Mouse (Mus musculus) midbrain, embryonic 12.5 days (tissue): ENCODE measurements around the gene Furin. TPM values are rescaled to one million over a fixed set of nuclear protein-coding genes. Genes with fewer than 3 reads are reported as not detected.

Source experiments
- ATAC-seq: fragments of 200-750 bp; cut with Nextera tagmentation; 2 replicates; pipeline ENCODE4 v1.8.0; 2017; ENCODE audit warnings: low read depth, moderate TSS enrichment, moderate library complexity; ENCODE audit not compliant: low FRiP score
- H3K27ac ChIP-seq: fragments of 300-500 bp; sonication (generic); replicated peaks from 2 replicates; pipeline ENCODE4 v1.5.1; 2016; ENCODE audit warnings: mild to moderate bottlenecking
- H3K27me3 ChIP-seq: fragments of 300-500 bp; sonication (generic); 2 replicates; pipeline ENCODE4 v1.6.1; 2016; ENCODE audit warnings: mild to moderate bottlenecking
- H3K36me3 ChIP-seq: fragments of 300-500 bp; sonication (generic); 2 replicates; pipeline ENCODE4 v1.6.1; 2016
- H3K4me1 ChIP-seq: fragments of 300-500 bp; sonication (generic); 2 replicates; pipeline ENCODE4 v1.6.1; 2016
- H3K4me2 ChIP-seq: fragments of 300-500 bp; sonication (generic); replicated peaks from 2 replicates; pipeline ENCODE4 v1.6.1; 2016; ENCODE audit warnings: mild to moderate bottlenecking, moderate library complexity
- H3K4me3 ChIP-seq: fragments of 300-500 bp; sonication (generic); 2 replicates; pipeline ENCODE4 v1.5.1; 2016; ENCODE audit warnings: mild to moderate bottlenecking
- H3K9ac ChIP-seq: fragments of 300-500 bp; sonication (generic); replicated peaks from 2 replicates; pipeline ENCODE4 v1.6.1; 2016; ENCODE audit warnings: mild to moderate bottlenecking, moderate library complexity
- H3K9me3 ChIP-seq: fragments of 300-500 bp; sonication (generic); 2 replicates; pipeline ENCODE4 v1.6.1; 2016; ENCODE audit warnings: mild to moderate bottlenecking
- WGBS: fragments of 180-500 bp; shearing (Covaris S2); methylation state at CpG from one replicate; pipeline ENCODE4 v1.1.7; 2016; 5-methylcytosine and 5-hydroxymethylcytosine counted together
- polyA plus RNA-seq: library from polyadenylated mRNA; unstranded; fragments of >200 nt; fragmentation: Nextera tagmentation; extraction: Ambion mirVana; gene quantifications from 2 replicates; pipeline ENCODE4 v1.2.1, GENCODE M21; 2016

Gene Furin
- polyA plus RNA-seq: 4.0 and 5.6 TPM in 2 replicates

DNA sequence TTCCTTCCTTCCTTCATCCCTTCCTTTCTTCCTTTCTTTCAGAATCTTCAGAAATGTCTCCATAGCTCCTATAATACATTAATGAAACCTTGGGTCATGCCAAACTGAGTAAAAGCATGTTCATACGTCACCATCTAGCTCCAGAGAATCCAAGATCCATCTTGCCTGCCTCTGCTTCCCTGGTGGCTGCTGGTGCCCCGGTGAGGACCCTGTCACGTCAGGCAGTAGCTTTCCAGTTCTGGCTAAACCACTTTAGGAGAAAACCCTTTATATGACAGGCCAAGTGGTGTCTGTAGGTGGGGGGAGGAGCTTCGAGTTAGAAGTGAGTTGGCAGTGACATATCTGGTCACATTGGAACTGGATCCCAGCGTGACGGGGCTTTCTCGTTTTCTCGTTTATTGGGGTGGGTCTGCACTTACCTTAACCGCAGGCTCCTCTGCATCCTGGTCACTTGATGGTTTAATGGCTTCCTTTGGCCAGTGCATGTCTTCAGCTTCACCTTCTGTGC lies at the start of gene Furin:
TSS of gene Furin (minus strand) at position 249 of the 508 bp plus-strand sequence.
- Histone ChIP-seq H3K4me2 (no peak within 1 kb of the TSS), H3K27ac (no peak within 1 kb of the TSS), H3K9me3 (no peaks in the 10 kb centered on the region), H3K36me3 (no peaks in the 10 kb centered on the region), H3K4me1 (peaks cover 17% of the 10 kb centered on the region), H3K9ac (no peak within 1 kb of the TSS), H3K27me3 (peaks cover 25% of the 10 kb centered on the region), H3K4me3 (no peak within 1 kb of the TSS)
- WGBS: 82% methylated on average over 9 of the region's 9 CpGs
- no peak for ATAC-seq

DNA sequence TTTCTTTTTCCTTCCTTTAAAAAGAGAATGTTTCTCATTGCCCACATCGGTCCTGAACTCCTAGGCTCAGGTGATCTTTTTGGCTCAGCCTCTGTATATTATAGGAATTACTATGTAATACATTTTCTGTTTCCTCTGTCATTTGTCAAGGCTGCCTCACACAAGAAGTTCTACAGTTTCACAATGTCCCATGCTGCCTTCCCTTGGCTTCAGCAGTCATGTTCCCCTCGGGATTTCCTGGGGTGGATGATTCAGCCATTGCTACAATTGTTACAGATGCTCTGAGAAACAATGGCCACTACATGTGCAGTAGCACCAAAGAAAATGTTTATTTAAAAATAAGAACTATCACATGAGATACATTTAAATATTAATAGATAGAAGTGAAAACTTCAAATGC lies 49.5 kb upstream of the Furin start:
- H3K27ac ChIP-seq: no peak overlapping the region
- H3K4me2 ChIP-seq: no peak overlapping the region
- peaks cover 42% of the 10 kb centered on the region for H3K36me3 ChIP-seq
- no peaks in the 10 kb centered on the region for H3K27me3 ChIP-seq
- no peak overlapping the region for H3K4me3 ChIP-seq
- H3K9ac ChIP-seq: no peak overlapping the region
- WGBS: 93% methylated on average over 2 of the region's 2 CpGs
- no peak for ATAC-seq
- H3K4me1 ChIP-seq: no peaks in the 10 kb centered on the region
- H3K9me3 ChIP-seq: no peaks in the 10 kb centered on the region

DNA sequence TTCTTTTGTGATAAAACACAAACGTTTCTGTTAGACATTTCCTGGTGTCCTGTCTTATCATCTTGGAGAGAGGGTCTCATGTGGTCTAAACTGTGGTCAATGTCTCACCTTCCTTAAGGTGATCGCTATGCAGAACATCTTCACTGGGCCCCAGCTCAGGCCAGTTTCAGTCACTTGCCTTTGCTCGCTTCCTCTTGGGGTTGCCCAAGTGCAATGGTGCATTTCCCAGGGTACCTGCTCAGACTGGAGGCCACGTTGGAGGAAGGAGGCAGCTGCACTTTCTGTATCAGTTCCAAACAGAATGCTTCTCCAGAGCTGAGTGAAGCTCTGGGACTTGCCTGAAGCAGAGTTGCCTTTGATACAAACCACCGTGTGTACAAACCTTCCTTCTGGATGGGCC lies 48.8 kb upstream of the Furin start:
- H3K4me1 ChIP-seq: no peaks in the 10 kb centered on the region
- H3K9ac ChIP-seq: no peak overlapping the region
- H3K27ac ChIP-seq: no peak overlapping the region
- H3K27me3 ChIP-seq: no peaks in the 10 kb centered on the region
- no peak overlapping the region for H3K4me2 ChIP-seq
- peaks cover 37% of the 10 kb centered on the region for H3K36me3 ChIP-seq
- ATAC-seq: no peak
- WGBS: 88% methylated on average over 5 of the region's 5 CpGs
- no peaks in the 10 kb centered on the region for H3K9me3 ChIP-seq
- no peak overlapping the region for H3K4me3 ChIP-seq

DNA sequence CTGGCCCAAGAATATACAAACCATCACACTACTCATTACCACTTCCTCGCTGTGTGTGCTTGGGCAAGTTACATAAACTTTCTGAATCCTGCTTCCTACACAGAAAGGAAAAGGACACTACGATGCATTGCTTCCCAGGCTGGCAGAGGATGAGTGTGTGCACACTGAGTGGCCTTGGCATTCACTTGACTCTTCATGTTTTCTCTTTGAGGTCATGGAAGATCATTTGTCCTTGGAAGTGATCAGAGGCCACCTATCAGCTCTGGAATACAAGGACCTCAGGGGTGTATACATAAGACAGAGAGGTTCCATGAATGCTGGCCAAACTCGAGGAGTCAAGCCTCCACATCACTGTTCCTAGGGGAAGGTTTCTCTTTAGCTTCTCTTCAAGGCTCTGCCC lies 47.9 kb upstream of the Furin start:
- Histone ChIP-seq H3K27ac (no peak overlapping the region), H3K4me3 (no peak overlapping the region), H3K27me3 (no peaks in the 10 kb centered on the region), H3K4me1 (no peaks in the 10 kb centered on the region), H3K9me3 (no peaks in the 10 kb centered on the region), H3K9ac (no peak overlapping the region), H3K36me3 (peaks cover 37% of the 10 kb centered on the region), H3K4me2 (no peak overlapping the region)
- no peak for ATAC-seq
- WGBS: 89% methylated on average over 3 of the region's 3 CpGs

DNA sequence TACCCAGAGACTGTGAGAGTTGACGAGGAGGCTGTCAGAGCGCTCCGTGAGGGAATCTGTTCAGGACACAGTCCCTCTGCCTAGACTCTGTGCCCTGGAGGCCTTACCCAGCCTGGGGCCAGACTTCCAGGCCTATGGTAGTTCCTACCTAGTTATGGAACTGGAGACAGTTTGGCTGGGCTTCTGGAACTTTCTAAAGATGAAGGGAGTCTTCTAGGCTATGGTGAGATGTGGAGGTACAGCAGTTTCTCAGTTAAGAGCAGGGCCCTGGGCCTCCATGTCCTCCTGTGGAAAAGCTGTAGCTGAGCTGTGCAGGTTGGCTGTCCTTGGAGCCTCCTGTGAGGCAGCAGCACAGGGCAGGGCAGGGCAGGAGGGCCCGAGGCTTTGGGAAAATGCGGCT lies 47.0 kb upstream of the Furin start:
- H3K9me3 ChIP-seq: no peaks in the 10 kb centered on the region
- peaks cover 34% of the 10 kb centered on the region for H3K36me3 ChIP-seq
- ATAC-seq: no peak
- no peak overlapping the region for H3K27ac ChIP-seq
- 82% methylated on average over 5 of the region's 5 CpGs for WGBS
- no peak overlapping the region for H3K9ac ChIP-seq
- H3K4me3 ChIP-seq: no peak overlapping the region
- H3K4me1 ChIP-seq: no peaks in the 10 kb centered on the region
- H3K27me3 ChIP-seq: no peaks in the 10 kb centered on the region
- no peak overlapping the region for H3K4me2 ChIP-seq

DNA sequence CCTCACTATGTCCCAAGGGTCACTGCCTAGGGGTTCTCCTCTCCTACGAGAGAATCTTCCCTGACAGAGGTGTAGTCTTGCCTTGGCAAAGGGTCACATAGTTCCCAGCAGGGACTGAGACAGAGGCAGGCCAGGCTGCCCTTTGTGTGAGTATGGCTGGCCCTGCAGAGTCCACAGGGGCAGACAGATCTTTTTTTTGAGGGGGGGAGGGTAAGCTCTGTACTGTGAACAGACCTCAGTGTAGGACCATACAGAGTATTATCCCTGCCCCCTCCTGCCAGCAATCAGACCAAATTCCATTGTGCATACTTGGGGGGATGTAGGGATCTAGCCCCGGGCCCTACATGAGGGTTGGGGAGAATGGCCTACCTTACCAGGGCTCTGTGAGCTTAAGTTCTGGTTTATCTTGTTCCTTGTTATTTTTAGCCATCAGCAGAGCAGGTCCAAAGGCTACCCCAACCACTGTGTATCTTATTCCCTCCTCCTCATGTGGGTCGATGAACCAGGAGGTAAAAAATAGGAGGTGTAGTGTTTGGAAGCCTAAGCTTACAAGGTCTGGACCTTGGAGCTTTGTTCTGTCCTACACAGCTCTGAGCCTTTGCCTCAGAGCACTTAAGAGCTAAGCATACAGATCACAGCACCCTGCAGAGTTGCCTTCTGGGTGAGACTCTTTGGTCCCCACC lies 46.5 kb upstream of the Furin start:
- Histone ChIP-seq H3K27ac (no peak overlapping the region), H3K4me3 (no peak overlapping the region), H3K9me3 (no peaks in the 10 kb centered on the region), H3K36me3 (peaks cover 29% of the 10 kb centered on the region), H3K4me2 (no peak overlapping the region), H3K27me3 (no peaks in the 10 kb centered on the region), H3K9ac (no peak overlapping the region), H3K4me1 (no peaks in the 10 kb centered on the region)
- WGBS: 76% methylated on average over 3 of the region's 3 CpGs
- no peak for ATAC-seq

DNA sequence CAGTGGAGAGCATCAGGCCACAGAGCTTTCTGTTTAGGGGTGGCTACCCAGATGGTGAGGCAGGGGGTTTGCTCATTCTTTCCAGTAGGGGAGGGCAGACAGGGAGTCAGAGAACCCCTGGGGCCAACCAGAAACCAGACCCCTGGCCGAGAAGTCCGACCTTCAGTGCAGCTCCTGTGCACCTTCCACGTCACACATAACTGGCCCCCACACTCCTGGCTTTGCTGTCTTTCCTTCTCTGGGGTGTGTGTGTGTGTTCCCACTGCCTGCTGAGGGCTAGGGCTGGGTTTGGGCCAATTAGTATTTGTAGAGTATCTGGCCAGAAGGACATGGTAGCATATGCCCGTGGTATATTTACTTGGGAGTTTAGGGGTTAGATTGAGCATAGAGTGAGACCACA lies 45.1 kb upstream of the Furin start:
- no peak overlapping the region for H3K4me3 ChIP-seq
- no peak for ATAC-seq
- no peak overlapping the region for H3K4me2 ChIP-seq
- 82% methylated on average over 4 of the region's 4 CpGs for WGBS
- no peaks in the 10 kb centered on the region for H3K27me3 ChIP-seq
- H3K9ac ChIP-seq: no peak overlapping the region
- H3K36me3 ChIP-seq: peaks cover 22% of the 10 kb centered on the region
- no peaks in the 10 kb centered on the region for H3K4me1 ChIP-seq
- no peaks in the 10 kb centered on the region for H3K9me3 ChIP-seq
- no peak overlapping the region for H3K27ac ChIP-seq

DNA sequence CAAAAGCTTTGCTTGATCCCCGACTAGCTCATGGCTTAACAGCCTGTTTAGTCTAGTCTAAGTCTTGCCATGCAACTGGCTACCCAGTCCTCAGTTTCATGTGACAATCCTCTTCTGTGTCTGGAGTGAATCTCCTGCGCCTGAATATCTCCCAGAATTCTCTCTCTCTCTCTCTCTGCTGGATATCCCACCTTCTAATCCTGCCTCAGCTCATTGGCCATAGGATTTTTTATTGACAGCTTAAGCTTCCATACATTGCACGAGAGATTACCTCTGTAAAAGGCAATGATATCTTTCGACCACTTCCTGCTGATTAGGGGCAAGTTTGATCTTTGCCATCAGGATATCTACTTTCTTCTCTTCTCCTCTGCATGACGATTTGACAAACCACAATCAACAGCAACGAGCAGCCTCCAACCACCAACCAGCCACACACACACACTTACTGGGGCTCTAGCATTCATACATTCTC lies 44.4 kb upstream of the Furin start:
- H3K4me3 ChIP-seq: no peak overlapping the region
- ATAC-seq: no peak

DNA sequence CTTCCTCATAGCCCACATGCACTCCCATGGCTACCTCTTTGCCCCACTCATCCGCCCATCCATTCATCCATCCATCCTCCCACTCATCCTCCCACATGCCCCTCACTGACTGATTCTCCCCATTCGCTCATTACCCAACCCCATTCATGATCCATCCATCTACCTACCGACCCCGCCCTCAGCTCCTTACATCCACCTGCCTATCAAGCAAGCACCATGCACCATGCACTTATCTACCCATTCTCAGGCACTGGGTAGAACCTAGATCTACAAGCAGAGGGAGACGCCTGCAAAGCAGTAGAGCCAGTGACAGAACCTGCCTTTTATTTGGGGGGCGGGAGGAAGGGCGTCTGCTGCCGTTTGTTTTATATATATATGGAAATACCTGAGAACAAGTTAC lies 42.1 kb upstream of the Furin start:
- H3K4me1 ChIP-seq: no peaks in the 10 kb centered on the region
- H3K4me2 ChIP-seq: no peak overlapping the region
- H3K36me3 ChIP-seq: peaks cover 4% of the 10 kb centered on the region; the same call in 1 of the 2 replicates
- H3K27ac ChIP-seq: no peak overlapping the region
- peaks cover 3% of the 10 kb centered on the region; the same call in 1 of the 2 replicates for H3K27me3 ChIP-seq
- H3K9me3 ChIP-seq: no peaks in the 10 kb centered on the region
- H3K4me3 ChIP-seq: no peak overlapping the region
- ATAC-seq: no peak
- H3K9ac ChIP-seq: no peak overlapping the region
- 92% methylated on average over 8 of the region's 8 CpGs for WGBS

More for the DNA sequence above, 44.4 kb upstream of the Furin start:
- Histone ChIP-seq H3K9me3 (no peaks in the 10 kb centered on the region), H3K36me3 (peaks cover 22% of the 10 kb centered on the region), H3K4me1 (no peaks in the 10 kb centered on the region), H3K27ac (no peak overlapping the region), H3K27me3 (no peaks in the 10 kb centered on the region), H3K9ac (no peak overlapping the region), H3K4me2 (no peak overlapping the region)
- 81% methylated on average over 6 of the region's 6 CpGs for WGBS

DNA sequence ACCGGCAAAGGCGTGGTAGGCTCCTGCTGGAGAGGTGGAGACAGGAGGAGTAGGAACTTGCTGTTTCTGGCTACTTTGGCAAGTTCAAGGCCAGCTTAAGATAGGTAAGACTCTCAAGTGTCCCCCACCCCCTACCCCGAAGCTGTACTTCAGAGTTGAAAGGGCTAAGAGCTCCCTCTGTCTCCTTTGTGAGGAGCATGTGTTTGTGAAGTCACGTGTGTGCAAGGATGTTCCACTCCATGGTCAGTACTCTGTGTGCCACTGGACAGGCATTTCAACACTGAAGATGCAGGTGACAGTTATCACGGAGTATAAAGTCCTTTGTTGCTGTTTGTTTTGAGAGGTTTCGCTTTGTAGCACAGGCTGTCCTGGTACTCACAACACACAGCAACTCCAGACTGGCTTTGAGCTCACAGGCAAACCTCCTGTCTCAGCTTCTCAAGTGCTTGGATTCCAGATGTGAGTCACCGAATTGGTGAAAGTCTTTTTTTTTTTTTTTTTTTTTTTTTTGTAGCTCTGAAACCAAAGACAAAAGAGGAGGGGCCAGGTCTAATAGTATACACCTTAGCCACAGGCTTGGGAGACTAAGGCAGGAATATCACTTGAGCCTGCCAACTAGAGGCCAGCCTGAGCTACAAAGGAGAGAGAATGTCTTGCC lies 41.1 kb upstream of the Furin start:
- Histone ChIP-seq H3K4me2 (no peak overlapping the region), H3K9me3 (no peaks in the 10 kb centered on the region), H3K4me3 (no peak overlapping the region), H3K36me3 (no peaks in the 10 kb centered on the region), H3K27ac (no peak overlapping the region), H3K4me1 (no peaks in the 10 kb centered on the region), H3K9ac (no peak overlapping the region), H3K27me3 (peaks cover 3% of the 10 kb centered on the region; the same call in 1 of the 2 replicates)
- WGBS: 83% methylated on average over 7 of the region's 7 CpGs
- no peak for ATAC-seq

DNA sequence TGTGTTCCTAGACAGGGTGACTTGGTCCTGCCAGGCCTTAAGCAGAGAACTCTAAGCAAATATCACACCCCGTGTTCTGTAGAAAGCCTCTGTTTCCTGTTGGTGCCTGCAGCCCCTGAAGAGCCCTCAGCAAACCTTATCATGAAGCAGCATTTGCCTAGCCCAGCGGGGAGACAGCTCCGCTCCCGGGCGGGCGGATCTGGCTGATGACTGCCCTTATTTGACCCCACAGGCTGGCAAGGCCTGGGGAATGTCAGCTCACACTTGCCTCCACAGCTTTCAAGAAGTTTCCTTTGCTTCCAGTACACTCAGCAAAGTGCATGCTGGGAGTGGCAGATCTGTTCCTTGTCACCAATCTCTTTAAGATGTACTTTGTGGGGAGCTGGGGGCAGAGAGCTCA lies 40.3 kb upstream of the Furin start:
- no peak overlapping the region for H3K27ac ChIP-seq
- ATAC-seq: no peak
- peaks cover 3% of the 10 kb centered on the region; the same call in 1 of the 2 replicates for H3K27me3 ChIP-seq
- no peak overlapping the region for H3K4me3 ChIP-seq
- WGBS: 59% methylated on average over 6 of the region's 6 CpGs
- no peaks in the 10 kb centered on the region for H3K9me3 ChIP-seq
- H3K9ac ChIP-seq: no peak overlapping the region
- H3K36me3 ChIP-seq: no peaks in the 10 kb centered on the region
- no peaks in the 10 kb centered on the region for H3K4me1 ChIP-seq
- H3K4me2 ChIP-seq: no peak overlapping the region

DNA sequence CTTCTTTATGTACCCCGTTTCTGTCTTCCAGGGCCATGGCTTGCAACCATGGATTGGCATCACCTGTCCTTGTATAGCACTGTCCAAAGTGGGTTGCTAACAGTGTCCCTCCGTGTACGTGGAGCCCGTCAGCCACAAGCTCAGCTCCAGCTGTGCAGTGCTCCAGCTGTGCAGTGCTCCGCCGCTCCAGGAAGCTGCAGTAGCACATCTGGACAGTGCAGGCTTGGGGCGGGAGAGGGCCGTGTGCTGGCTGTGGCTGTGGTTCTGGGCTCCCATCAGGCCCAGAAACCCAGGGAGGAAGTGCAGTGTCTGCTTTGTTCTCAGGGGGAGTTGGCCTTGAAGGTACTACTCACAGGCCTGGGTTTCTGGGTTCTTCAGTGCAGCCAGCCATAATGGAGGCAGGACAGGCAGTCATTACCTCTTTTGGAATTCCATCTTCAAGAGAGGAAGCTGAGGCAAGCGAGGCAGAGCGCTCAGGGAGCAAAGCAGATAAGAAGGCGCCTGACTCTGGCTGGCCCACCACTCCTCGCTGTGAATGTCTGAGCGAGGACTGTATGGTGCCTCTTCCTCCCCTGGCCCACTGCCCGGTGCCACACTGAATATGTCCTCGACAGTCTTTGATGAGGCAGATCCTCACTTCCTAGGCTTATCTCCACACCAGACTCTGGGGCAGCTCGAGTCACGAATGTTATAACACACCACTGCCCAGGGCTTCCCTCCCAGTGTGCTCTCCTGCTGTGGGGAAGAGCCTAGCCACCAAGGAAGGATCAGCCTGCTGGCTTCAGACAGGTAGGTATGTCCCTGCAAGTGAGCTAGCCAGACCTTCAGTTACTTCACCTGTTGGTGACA lies 39.4 kb upstream of the Furin start:
- Histone ChIP-seq H3K4me2 (no peak overlapping the region), H3K9ac (no peak overlapping the region), H3K9me3 (no peaks in the 10 kb centered on the region), H3K4me3 (no peak overlapping the region), H3K4me1 (no peaks in the 10 kb centered on the region), H3K36me3 (no peaks in the 10 kb centered on the region), H3K27me3 (peaks cover 3% of the 10 kb centered on the region; the same call in 1 of the 2 replicates), H3K27ac (no peak overlapping the region)
- 66% methylated on average over 17 of the region's 17 CpGs for WGBS
- no peak for ATAC-seq
